Mouse (Mus musculus) adrenal gland, adult 18-20 months (tissue): Measurements from ENCODE around the gene A630073D07Rik. TPM values are rescaled to one million over a fixed set of nuclear protein-coding genes. Genes with fewer than 3 reads are reported as not detected.
"Not testable (repeated sequence)": the region's sequence is repeated elsewhere in the genome, so short reads cannot be mapped to it uniquely, and the experiment has no call there.

Source experiments
- DNase-seq, 2 experiments: peaks; one replicate each; pipeline ENCODE4 v3.0.0; 2021 to 2022; ENCODE audit warnings: low spot score in 2 of 2
- long read RNA-seq, 2 experiments: library from polyadenylated mRNA; stranded (forward); transcript quantifications; one replicate each; pipeline ENCODE4 v2.0.0; 2021
- total RNA-seq, 2 experiments: library from RNA; stranded (reverse); gene quantifications; 1 replicate in 1 of 2; 2 replicates in 1 of 2; pipeline ENCODE4 v1.2.3; 2021

A630073D07Rik gene
- total RNA-seq, result not detected
- long read RNA-seq, experiment 1, result 0 reads
- long read RNA-seq, experiment 2, result 0 reads

- no peak for DNase-seq
Observed at GRCm38 (mm10) chr6:132651426-132651825, at the start of gene A630073D07Rik. Gene A630073D07Rik (minus strand): TSS chr6:132651526.

- no peak for DNase-seq
Observed at GRCm38 (mm10) chr6:132700907-132701306, 49.6 kb upstream of the A630073D07Rik start, which contains the start of gene Tas2r121. Gene Tas2r121 (minus strand): TSS chr6:132701007.

- DNase-seq, result not testable (repeated sequence)
Observed at GRCm38 (mm10) chr6:132691596-132691995, 40.3 kb upstream of the A630073D07Rik start.

- no peak for DNase-seq
Observed at GRCm38 (mm10) chr6:132656653-132657052, 5.3 kb upstream of the A630073D07Rik start, which contains the start of gene Tas2r120. Gene Tas2r120 (plus strand): TSS chr6:132656953.

- no peak for DNase-seq
Observed at GRCm38 (mm10) chr6:132649399-132649798, 1.9 kb downstream of the A630073D07Rik start.

- DNase-seq, result not testable (repeated sequence)
Observed at GRCm38 (mm10) chr6:132595613-132596012, 55.7 kb downstream of the A630073D07Rik start, which contains the start of gene Prp2. Gene Prp2 (plus strand): TSS chr6:132595913.

Other genes starting within 250 kb of the A630073D07Rik start
- gene Prh1, start 81.7 kb downstream of the A630073D07Rik start, total RNA-seq, result not detected
- gene Prp2, start 55.6 kb downstream of the A630073D07Rik start, total RNA-seq, result not detected
- gene Tas2r120, start 5.4 kb upstream of the A630073D07Rik start, total RNA-seq, result not detected
- not detected for gene Tas2r121, start 49.5 kb upstream of the A630073D07Rik start, total RNA-seq
- not detected for gene Tas2r122, start 60.4 kb upstream of the A630073D07Rik start, total RNA-seq
- gene Tas2r115, start 86.5 kb upstream of the A630073D07Rik start, total RNA-seq, result not detected
- gene Tas2r124, start 103.2 kb upstream of the A630073D07Rik start, total RNA-seq, result not detected
- gene Tas2r102, start 110.6 kb upstream of the A630073D07Rik start, total RNA-seq, result not detected
- gene Tas2r136, start 126.6 kb upstream of the A630073D07Rik start, total RNA-seq, result not detected
- gene Tas2r117, start 151.3 kb upstream of the A630073D07Rik start, total RNA-seq, result not detected
- not detected for gene Tas2r123, start 195.6 kb upstream of the A630073D07Rik start, total RNA-seq
- gene Tas2r116, start 203.9 kb upstream of the A630073D07Rik start, total RNA-seq, result not detected
- not detected for gene Tas2r110, start 216.5 kb upstream of the A630073D07Rik start, total RNA-seq
- gene Tas2r113, start 241.5 kb upstream of the A630073D07Rik start, total RNA-seq, result not detected